Mouse (Mus musculus) layer of hippocampus, adult 9-11 months (tissue): ENCODE measurements at regions not wholly inside any gene's neighbourhood (a gene's known extent, or its start where the extent isn't known, plus 50 kb on each side); places are given as distances from the start of the nearest gene placed in this dataset.
A peak's percentile ranks its signal among the peaks of the same experiment; 100 is the strongest.

Experiments
- DNase-seq: peaks from one replicate; pipeline ENCODE4 v3.0.0; 2022

DNA sequence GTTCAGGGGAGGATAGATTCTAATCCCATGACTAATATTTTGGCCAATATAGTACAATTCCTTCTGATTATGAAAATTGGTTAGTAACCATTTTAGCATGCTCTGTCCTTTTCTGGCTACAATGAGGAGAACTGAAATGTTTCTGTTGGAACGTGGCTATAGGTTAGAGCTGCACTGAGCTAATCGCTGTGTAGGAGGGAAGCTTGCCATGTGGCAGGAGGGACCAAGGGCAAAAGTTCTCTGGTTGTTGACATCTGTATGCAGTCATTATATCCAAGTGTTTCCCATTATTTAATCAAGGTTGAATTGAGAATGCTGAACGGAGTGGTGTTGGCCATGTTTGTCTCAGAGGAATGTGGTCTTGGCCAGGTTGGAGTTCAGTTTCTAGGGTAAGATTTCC lies 253.5 kb downstream of the Fam173b start:
- DNase-seq: no peak

DNA sequence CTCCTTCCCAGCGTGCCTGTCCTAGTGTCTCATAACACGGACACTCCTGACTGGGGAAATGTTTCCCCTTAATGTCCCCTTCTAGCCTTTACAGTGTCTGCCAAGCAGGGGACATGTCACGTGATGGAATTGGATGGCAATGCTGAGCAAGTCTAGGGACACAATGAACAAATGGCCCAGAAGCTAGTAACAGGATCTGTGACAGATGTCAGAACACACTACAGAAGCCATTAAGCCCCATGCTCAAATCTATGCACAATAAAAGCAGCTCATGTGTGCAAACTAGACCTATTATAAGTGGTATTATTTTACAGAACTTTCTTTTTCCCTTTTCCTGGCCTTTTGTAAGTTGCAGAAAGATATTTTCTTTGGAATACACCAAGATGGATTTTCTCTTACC lies 267.4 kb downstream of the Fam173b start:
- no peak for DNase-seq

DNA sequence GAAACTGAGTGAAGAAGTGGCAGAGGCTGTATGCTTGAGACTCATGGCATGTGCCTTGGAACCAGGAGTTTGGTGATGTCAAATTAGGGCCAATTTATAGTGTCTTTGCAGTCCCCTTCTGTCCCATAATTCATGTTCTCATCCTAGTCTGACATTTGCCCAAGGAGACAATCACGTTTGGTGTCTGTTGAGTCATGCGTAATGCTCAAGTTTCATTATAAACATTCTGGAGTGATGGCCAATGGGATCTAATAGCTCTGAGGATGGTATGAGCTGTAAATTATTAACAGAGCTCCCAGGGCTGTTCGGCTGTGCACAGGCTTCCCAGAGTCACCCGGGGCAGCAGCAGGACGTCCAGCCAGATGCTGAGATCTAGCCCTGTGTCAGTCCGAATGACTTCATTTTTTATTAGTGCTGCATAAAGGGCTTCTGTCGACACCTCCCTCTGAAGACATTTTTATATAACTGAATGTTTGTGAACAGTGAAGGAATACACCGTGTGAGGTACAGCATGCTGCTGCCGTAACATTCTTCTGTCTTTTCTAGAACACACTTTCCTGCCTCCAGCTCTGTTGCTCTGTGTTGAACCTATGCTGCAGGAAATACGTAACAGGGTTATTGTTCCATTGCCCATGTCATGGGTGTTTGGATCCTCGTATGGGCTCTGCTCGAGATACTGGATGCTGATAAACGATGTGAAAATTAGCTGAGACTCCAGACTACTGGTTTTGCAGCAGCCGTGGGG lies 268.2 kb downstream of the Fam173b start:
- DNase-seq: no peak

DNA sequence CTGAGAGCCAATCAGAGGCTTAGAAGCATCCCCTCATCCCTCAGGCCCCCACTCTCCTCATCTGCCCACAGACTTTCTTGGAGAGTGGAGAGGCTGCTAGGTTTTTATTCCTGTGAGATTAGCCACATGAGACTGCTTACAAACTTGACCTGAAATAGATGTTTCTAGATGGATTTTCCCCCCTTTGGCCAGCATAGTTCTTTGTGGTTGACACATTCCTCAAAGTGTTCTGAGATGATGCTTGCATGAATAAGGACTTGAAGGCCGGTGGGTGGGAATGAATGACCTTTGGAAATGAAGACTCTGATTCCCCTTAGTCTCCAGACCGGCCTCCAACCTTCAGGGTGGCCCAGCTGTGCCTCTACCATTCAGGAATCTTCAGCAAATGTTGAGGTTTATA lies 273.8 kb downstream of the Fam173b start:
- DNase-seq: no peak

DNA sequence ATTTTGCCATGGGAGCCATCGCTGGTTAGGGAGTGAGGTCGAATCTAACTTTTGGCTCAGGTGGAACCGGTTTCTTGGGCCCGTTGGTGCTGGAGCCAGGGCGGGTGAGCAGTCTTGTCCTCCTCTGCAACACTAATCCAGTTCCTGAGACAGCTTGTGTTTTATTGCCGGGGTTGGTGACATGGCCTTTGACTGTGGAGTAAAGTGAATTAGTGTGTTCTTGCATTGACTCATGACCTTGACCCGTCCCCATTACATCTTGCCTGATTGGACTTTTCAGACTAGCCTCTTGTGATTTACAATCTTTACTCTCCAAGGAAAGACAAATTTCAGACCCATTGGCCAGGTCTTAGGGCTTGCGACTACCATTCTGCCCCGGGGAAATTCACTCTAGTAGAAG lies 278.8 kb downstream of the Fam173b start:
- DNase-seq: no peak

DNA sequence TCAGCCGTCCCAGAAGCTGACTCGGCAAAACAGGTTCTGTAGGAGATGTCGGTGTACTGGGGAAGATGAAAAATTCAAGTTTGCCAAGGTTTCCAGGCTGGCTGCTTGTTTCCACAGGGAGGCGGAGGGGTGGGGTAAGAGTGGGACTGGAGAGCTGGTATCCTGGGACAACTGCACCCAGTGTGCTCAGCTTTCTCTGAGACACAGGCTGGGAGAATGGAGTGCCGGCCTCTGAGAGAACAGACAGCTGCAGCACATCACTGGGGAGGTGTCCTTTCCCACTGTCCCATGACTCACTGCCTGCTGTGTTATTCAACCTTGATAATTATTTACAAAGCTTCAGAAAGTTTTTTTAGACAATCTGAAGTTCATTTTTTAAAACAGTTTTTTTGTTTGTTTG lies 280.7 kb downstream of the Fam173b start:
- no peak for DNase-seq

DNA sequence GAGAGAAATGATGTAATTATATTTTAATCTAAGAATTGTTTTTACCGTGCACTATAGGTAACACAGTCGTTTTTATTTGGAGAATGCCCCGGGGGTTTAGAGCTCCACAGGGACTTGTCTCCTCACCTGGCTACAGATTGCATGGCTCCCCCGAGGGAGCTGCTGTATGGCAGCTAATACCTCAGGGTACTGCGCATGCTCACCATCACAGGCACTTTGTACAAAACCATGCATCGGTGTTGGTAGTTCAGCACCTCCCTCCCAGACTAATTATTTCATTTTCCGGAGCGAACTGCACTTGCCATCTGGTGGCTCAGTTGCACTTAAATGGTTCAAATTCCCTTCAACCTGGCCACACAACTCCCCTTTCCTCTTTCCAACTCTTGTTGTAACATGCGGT lies 281.9 kb downstream of the Fam173b start:
- DNase-seq: no peak

DNA sequence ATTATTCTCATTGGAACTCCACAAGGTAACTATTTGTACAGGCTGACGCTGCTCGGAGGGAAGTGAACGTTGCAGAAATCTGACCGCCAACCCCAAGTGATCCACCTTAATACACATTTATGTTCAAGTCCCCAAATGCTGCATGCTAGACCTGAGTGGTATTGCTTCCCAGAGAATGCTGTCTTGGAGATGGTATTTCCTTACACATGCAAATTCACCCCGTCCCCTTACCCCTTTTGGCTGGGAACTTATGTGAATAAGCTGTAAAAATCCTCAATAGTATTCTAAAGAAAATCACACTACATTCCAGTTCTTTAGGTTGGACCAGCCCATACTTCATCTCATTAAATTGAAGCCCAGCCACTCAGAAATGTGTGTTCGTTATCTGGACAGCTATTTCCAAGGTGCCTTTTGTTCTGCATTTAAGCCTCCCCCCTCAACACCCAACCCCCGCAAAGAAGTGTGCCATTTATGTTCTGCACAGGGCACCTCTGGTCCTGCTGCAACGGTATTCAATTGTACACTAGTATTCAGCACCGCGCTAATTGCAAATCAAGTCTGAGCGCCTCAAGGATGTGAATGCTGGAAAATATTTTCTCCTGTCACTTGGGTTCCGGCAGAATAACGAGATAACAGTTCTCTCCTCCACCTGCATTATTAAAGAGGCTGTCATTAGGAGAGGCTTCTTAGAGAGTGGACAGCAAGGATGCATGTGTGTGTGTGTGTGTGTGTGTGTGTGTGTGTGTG lies 278.0 kb upstream of the Tas2r119 start:
- no peak for DNase-seq

DNA sequence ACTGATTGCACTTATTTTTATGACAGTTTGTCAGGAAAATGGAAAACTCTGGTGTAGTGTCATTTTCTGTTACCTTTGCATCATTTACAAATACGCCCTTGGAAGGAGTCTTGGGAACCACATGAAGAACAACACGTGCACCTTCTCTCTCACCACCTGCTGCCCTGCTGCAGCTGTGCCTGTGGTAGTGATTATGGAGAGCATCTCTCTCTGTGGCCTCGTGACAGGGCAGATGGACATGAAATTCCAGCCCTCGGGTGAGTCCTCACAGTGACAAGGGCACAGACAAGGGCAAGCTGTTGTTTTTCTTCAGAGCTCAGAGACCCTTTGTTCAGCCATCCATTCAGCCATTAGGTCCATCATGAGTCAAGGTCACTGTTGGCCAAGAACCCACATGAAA lies 276.8 kb upstream of the Tas2r119 start:
- no peak for DNase-seq

DNA sequence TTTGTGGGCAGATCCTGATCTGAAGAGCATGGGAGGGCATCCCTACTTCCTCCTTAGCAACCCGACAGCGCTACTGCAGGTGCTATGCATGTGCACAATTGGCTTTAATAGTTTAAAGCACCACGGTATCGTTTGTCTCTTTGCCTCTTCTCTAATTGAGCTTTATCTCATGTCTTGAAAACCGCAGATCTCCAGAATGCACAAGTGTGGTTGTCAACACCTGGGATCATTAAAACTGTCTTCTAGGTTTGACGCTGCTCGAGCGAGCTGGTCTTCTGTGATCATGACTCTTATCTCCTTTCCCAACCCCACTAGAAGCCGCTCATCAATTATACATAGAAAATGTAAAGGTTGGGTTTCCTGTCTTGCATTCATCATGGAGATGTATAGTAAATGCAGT lies 268.7 kb upstream of the Tas2r119 start:
- DNase-seq: no peak

DNA sequence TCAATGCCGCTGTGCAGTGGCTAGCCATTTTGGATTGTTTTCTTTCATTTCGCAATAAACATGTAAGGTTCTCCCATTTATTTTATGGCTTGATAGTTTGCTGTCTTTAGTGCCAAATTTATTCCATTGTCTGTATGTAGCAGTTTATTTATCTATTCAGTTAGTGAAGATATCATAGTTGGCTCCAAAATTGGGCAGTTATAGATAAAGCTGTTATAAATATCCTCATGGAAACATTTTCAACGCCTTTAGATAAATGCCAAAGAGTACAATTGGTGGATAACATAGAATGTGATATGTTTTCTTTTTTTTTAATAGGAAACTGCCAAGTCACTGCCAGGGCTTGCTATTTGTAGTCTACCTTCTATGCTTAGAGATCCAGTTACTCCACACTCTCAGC lies 265.1 kb upstream of the Tas2r119 start:
- DNase-seq: no peak

DNA sequence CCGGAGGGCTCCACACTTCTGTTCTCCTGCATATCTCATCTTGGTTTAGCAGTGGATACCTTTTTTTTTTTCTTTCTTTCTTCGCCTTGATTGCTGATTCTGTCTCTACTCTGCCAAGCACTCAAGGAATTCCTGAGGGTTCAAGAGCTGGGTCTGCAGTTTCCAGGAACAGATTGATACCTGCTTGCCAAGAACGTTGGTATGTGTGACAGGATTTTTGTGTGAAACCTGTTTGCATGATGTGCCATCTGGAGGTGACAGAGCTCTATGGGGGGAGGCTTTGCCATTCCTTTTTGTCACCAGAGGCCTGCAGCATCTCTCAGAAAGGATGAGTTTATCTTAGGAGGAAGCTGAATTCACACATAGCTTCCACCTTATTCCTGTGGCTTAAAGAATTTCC lies 255.6 kb upstream of the Tas2r119 start:
- peak; percentile 23 for DNase-seq

DNA sequence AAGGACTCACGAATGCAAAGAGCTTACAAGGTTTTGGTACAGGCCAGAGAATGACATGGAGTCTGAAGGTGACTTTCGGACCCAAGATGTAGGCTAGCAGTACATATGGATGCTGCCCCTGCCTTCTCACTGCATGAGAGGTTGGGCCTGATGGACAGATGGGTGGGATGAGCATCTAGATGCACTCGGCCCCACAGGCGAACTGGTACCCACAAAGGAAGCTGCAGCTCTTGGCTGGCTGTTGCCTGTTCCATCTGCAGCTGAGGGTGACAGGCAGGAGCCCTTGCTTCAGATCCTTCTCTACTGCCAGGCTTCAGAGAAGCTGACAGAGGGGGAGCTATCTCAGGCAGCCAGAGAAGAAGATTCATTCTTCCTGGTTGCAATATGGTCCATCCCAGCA lies 216.8 kb upstream of the Tas2r119 start:
- DNase-seq: no peak

DNA sequence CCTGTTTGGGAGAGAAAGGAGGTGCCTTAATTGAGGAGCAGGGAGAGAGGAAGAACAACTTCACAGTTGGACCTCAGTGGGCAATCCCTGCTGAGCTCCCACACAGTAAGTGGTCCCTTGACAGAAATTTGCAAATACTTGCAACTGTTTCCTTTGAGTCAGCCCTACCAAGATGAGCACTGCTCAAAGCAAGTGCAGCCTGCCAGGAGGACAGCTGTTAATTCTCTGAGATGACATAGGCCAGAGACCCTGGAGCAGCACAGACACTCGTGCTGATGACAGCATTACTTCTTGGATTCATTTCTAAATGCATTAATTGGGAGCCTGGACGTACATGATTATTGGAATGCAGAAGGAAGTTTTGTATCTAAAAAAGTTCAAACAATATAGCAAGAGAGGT lies 215.1 kb upstream of the Tas2r119 start:
- no peak for DNase-seq

DNA sequence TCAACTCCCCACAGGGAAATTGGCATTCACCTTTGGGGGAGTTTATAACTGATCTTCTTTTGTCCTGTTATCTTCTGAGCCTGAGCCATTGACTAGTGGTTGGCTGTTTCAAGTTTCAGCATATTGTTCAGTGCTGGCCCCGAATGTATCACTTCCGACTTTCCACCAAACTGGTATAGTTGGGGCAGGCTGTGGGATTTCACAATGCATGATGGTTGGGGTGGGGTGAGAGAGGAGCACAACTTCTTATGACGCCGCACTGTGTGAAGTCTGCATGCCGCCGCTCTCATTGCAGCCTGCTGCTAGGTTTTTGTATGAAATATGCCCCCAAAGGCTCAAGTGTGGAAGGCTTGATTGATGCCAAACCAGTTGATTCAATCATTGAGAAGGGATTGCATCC lies 212.2 kb upstream of the Tas2r119 start:
- DNase-seq: no peak

DNA sequence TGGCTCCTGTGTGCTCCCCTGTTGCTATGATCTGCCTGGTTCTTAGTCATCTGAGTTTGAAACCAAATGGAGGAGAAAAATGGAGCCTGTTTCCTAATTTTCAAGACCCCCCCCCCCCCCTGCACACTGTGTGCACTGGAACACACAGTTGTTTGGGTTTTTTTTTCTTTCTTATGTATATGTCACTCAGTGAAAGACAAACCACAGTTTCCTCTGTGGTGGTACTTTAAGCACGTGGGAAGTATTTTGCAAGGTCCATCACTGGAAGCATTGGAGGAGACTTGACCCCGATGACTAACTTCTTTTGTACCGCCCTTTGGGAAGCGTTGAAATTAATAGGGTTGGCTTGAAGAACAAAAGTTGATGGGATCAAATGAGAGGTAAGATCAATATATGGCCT lies 211.5 kb upstream of the Tas2r119 start:
- DNase-seq: no peak

DNA sequence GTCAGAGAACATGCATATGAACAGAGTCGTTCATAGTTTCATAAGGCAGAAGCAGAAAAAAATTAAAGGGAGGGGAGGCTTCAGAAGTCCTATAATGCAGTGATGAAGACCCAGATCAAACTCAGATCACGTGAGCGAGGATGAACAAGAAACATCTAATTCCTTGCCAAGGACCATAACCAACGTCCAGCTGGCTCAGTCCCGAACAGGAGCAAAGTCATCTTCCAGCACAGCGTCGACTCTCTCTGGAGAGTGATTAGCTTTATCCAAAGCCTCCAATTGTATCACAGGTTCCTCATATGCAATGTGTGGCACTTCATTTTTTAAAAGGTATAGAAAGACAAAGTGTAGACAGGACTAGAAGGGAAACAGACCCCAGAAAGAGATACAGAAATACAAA lies 204.2 kb upstream of the Tas2r119 start:
- no peak for DNase-seq

DNA sequence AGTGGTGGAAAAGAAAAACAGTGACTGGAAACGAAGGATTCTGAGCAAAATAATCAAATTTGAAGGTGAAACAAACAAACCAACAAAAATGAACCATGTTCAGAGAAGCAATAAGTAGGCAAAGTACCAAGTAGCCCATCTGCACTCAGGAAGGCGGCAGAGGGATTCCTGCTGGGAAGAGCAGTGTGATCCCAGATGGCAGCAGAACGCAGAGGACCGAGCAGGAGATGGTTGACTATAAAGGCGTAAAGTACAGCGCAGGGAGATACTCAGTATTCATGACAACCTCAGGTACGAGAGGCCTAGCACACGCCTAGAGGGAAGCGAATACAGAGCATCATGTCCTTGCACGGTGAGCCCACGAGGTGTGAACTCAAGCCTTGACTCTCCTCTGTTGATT lies 203.2 kb upstream of the Tas2r119 start:
- peak; percentile 73 for DNase-seq

DNA sequence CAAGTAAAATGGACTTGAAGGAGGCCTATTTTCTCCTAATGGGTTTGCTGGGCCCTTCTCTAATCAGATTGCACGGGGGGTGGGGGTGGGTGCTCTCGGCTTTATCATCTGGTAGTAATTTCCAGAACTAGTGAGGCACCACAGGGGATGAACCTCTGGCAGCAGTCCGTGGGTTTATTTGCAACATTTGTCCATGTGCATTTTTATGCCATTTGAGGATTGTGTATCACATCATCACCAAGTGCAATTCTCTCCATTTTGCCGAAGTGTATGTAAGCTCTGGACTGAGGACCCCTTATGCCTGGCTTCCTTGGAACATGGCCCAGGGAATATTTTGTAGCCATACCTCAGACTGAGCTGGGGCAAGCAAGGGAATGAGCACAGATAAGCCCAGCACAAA lies 200.6 kb upstream of the Tas2r119 start:
- no peak for DNase-seq

DNA sequence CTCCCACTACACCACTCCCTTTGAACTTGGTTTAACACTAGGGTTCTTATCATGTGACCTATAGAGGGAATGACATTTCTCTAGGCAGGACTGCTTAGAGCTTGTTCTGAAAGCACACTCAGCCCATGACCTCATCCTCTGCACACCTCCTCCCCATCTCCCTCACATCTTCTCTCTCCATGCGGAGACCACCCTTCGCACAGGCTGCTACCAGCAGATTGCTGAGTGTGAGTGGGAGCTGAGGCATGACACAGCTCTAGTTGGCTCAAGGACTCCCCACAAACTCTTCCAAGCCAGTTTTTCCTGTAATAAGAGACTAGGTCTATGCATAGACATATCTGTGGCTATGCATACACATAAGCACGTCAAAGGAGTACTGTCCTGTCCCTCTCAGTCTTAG lies 199.5 kb upstream of the Tas2r119 start:
- DNase-seq: no peak

DNA sequence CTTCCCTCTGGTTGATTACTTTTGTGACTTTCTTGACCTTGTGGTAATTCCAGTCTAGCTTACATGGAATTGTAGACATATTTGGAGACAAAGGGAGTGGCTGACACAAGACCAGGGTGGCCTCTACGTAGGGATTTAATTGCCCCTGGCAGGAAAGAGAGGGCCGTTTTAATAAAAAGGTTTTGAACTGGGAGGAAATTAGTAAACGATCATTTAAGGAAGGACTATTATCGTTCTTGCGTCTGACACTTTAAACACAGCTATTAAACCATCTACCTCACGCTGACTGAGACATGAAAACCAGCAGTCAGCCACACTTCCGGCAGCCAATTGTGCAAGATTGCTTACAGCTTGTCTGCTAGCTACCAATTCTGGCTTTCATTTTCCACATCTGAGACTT lies 197.1 kb upstream of the Tas2r119 start:
- no peak for DNase-seq

DNA sequence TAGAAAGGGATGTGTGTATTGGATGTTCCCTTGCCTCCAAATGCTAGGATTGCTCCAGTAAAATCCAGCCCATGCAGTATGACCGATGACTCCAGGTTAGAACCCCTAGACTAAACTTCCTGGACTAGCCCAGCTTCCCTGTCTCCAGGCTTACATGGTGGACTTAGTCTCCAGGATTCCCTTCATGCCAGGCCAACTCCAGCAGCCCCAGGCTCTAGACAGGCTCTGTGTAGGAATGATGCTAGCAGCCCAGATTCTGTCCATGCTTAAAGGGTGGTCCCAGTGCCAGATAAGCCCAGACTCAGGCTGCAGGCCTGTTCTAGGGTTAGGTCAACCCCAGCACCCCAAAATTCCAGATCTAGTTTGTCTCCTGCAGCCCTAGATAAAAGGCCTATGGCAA lies 196.3 kb upstream of the Tas2r119 start:
- no peak for DNase-seq

DNA sequence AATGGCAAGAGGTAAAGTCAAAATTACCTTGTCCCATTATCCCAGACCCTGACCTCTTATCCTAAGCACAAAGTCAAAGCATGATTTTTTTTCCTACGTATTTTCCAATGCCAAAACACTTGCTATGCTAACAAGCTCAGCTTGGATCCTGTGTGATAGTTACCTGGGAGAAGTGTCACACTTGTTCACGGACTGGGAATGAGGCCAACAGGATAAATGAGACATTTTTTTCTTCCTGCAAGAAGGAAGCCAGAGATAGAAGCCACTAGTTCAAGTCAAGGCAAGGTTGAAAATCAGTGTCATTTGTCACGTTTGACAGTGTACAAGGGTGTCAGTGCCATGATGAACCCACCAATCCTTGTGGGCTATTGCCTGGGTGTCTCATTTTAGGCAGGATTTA lies 189.8 kb upstream of the Tas2r119 start:
- DNase-seq: no peak

DNA sequence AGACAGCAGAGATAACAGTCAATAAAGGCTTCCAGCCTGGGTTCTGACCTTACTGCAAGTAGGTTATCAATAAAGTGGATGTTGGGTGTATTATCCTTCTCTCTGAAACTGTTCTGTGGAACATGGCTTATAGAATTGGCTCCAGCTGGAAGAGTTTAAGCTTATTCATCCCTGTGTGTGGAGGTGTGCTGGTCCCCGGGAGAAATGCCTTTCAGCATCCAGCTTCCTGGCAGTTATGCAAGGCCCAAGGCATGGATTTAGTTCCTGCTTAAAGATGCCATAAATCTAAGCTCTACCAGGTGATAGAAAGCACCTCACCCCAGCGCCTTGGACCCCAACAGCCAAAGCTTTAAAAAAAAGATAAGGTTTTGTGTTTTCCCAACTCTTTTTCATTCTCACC lies 188.0 kb upstream of the Tas2r119 start:
- no peak for DNase-seq
